16 mouse cellular contexts compared by ENCODE assay signal in genomic region chr6:136199814-136200213, GRCm38 (mm10). TPM values are rescaled to one million over a fixed set of nuclear protein-coding genes. Genes with fewer than 3 reads are reported as not detected.
"Had no signal": no experiment of that assay in that cellular context is flagged by ENCODE, and none has a peak within 500 bp of the region (broad histone marks: within the 10 kb centered on the region; RNA-seq: fewer than 3 reads in every experiment).

No protein-coding gene starts in this region.

- DNase-seq: retina, postnatal 1 day; right cerebral cortex, adult 18-20 months; right cerebral cortex, postnatal 14 days; right cerebral cortex, postnatal 25 days; right cerebral cortex, postnatal 4 days; spleen, adult 18-20 months; thymus, adult 18-20 months; thymus, adult 2 months; thymus, postnatal 14 days; thymus, postnatal 25 days; thymus, postnatal 36 days; thymus, postnatal 4 days had no signal

RNA-seq across cellular contexts. Expression of gene Grin2b, which starts 26.5 kb away (rescaled TPM):
- polyA plus RNA-seq: small intestine, adult 2 months; stomach, postnatal 0 days; thymus, postnatal 0 days; urinary bladder, adult 2 months had no signal
